Mouse (Mus musculus) MEL (cell line): ENCODE data around the gene Hnrnpl. TPM values are rescaled to one million over a fixed set of nuclear protein-coding genes. Genes with fewer than 3 reads are reported as not detected.
A peak's percentile ranks its signal among the peaks of the same experiment; 100 is the strongest.

Experiments used
- DNase-seq: peaks from one replicate; pipeline ENCODE4 v3.0.0; 2011; ENCODE audit warnings: low read depth, low spot score
- H3K27ac ChIP-seq: 2 replicates; pipeline ENCODE4 v1.5.1; 2012; ENCODE audit warnings: low read depth, mild to moderate bottlenecking, control low read depth, low read length, moderate library complexity; ENCODE audit not compliant: control insufficient read depth
- H3K27me3 ChIP-seq, 2 experiments: fragments of 150-350 bp in 1 of 2; sonication (generic) in 1 of 2; 2 replicates each; pipeline ENCODE4 v1.6.1; 2012; ENCODE audit warnings: low read length in 2 of 2, mild to moderate bottlenecking in 2 of 2, improper control_type of control experiment in 1 of 2, moderate library complexity in 1 of 2; ENCODE audit not compliant: insufficient read depth in 2 of 2, control insufficient read depth in 1 of 2
- H3K36me3 ChIP-seq, 2 experiments: 2 replicates each; pipeline ENCODE4 v1.6.1; 2012 to 2014; ENCODE audit warnings: low read length in 2 of 2, improper control_type of control experiment in 1 of 2, inconsistent platforms in 1 of 2, mild to moderate bottlenecking in 1 of 2; ENCODE audit not compliant: insufficient read depth in 2 of 2, control insufficient read depth in 1 of 2
- H3K4me1 ChIP-seq, 2 experiments: fragments of 150-350 bp in 1 of 2; sonication (generic) in 1 of 2; 2 replicates each; pipeline ENCODE4 v1.6.1; 2012; ENCODE audit warnings: low read length in 2 of 2, improper control_type of control experiment in 1 of 2, mild to moderate bottlenecking in 1 of 2; ENCODE audit not compliant: insufficient read depth in 2 of 2, control insufficient read depth in 1 of 2
- H3K4me3 ChIP-seq, 2 experiments: fragments of 150-350 bp in 1 of 2; sonication (generic) in 1 of 2; 2 replicates each; pipeline ENCODE4 v1.5.1; 2012; ENCODE audit warnings: low read depth in 2 of 2, low read length in 2 of 2, mild to moderate bottlenecking in 2 of 2, moderate library complexity in 2 of 2, control low read depth in 1 of 2, improper control_type of control experiment in 1 of 2; ENCODE audit not compliant: control insufficient read depth in 1 of 2, insufficient read depth in 1 of 2
- H3K79me2 ChIP-seq: 2 replicates; pipeline ENCODE4 v1.6.1; 2012; ENCODE audit warnings: mild to moderate bottlenecking, low read length, moderate library complexity; ENCODE audit not compliant: control insufficient read depth, poor library complexity, insufficient read depth
- H3K9ac ChIP-seq: 2 replicates; pipeline ENCODE4 v1.6.1; 2012; ENCODE audit warnings: low read depth, mild to moderate bottlenecking, control low read depth, low read length, moderate library complexity; ENCODE audit not compliant: control insufficient read depth, poor library complexity, severe bottlenecking
- H3K9me3 ChIP-seq: fragments of 150-350 bp; sonication (generic); replicated peaks from 2 replicates; pipeline ENCODE4 v1.6.1; 2012; ENCODE audit warnings: mild to moderate bottlenecking, low read length, improper control_type of control experiment, moderate library complexity; ENCODE audit not compliant: insufficient read depth
- BHLHE40 ChIP-seq: IDR thresholded peaks from 2 replicates; pipeline ENCODE4 v1.6.1; 2012; ENCODE audit warnings: low read depth, mild to moderate bottlenecking, inconsistent platforms, low read length, improper control_type of control experiment, borderline replicate concordance
- CHD1 ChIP-seq: IDR thresholded peaks from 2 replicates; pipeline ENCODE4 v1.6.1; 2012; ENCODE audit warnings: low read depth, mild to moderate bottlenecking, inconsistent platforms, low read length, improper control_type of control experiment
- CTCF ChIP-seq, 3 experiments: IDR thresholded peaks in 2 of 3; conservative IDR thresholded peaks in 1 of 3; 2 replicates each; pipeline ENCODE4 v1.5.1; 2011 to 2012; ENCODE audit warnings: low read length in 3 of 3, low read depth in 2 of 3, mild to moderate bottlenecking in 2 of 3, improper control_type of control experiment in 1 of 3, inconsistent platforms in 1 of 3, mixed read lengths in 1 of 3, moderate library complexity in 1 of 3; ENCODE audit not compliant: control insufficient read depth in 1 of 3, insufficient read depth in 1 of 3, poor library complexity in 1 of 3, severe bottlenecking in 1 of 3
- E2F4 ChIP-seq: IDR thresholded peaks from 2 replicates; pipeline ENCODE4 v1.6.1; 2011; ENCODE audit warnings: low read depth, low read length, improper control_type of control experiment, borderline replicate concordance
- ELF1 ChIP-seq: IDR thresholded peaks from 2 replicates; pipeline ENCODE4 v1.6.1; 2014; ENCODE audit warnings: low read depth, mild to moderate bottlenecking, inconsistent platforms, low read length, improper control_type of control experiment, moderate library complexity
- EP300 ChIP-seq, 2 experiments: IDR thresholded peaks; 2 replicates each; pipeline ENCODE4 v1.6.1; 2011; ENCODE audit warnings: improper control_type of control experiment in 2 of 2, low read length in 2 of 2, low read depth in 1 of 2, mild to moderate bottlenecking in 1 of 2
- ETS1 ChIP-seq: IDR thresholded peaks from 2 replicates; pipeline ENCODE4 v1.6.1; 2012; ENCODE audit warnings: low read depth, mild to moderate bottlenecking, inconsistent platforms, low read length, improper control_type of control experiment, moderate library complexity
- GABPA ChIP-seq: IDR thresholded peaks from 2 replicates; pipeline ENCODE4 v1.6.1; 2012; ENCODE audit warnings: low read depth, mild to moderate bottlenecking, inconsistent platforms, low read length, improper control_type of control experiment, moderate library complexity
- GATA1 ChIP-seq: IDR thresholded peaks from 2 replicates; pipeline ENCODE4 v1.6.1; 2011; ENCODE audit warnings: low read depth, low read length, improper control_type of control experiment
- HCFC1 ChIP-seq: IDR thresholded peaks from 2 replicates; pipeline ENCODE4 v1.6.1; 2012; ENCODE audit warnings: low read depth, mild to moderate bottlenecking, inconsistent platforms, low read length, improper control_type of control experiment, moderate library complexity
- JUND ChIP-seq: IDR thresholded peaks from 2 replicates; pipeline ENCODE4 v1.6.1; 2011; ENCODE audit warnings: low read depth, mild to moderate bottlenecking, improper control_type of control experiment, low read length
- KAT2A ChIP-seq: conservative IDR thresholded peaks from 2 replicates; pipeline ENCODE4 v1.6.1; 2012; ENCODE audit warnings: low read depth, low read length, improper control_type of control experiment, inconsistent platforms
- MAZ ChIP-seq: IDR thresholded peaks from 2 replicates; pipeline ENCODE4 v1.6.1; 2012; ENCODE audit warnings: low read depth, mild to moderate bottlenecking, inconsistent platforms, low read length, improper control_type of control experiment
- MXI1 ChIP-seq: IDR thresholded peaks from 2 replicates; pipeline ENCODE4 v1.6.1; 2011; ENCODE audit warnings: mild to moderate bottlenecking, low read depth, low read length, improper control_type of control experiment
- MYB ChIP-seq: IDR thresholded peaks from 2 replicates; pipeline ENCODE4 v1.6.1; 2011; ENCODE audit warnings: mild to moderate bottlenecking, low read depth, low read length, improper control_type of control experiment
- NELFE ChIP-seq: IDR thresholded peaks from 2 replicates; pipeline ENCODE4 v1.6.1; 2011; ENCODE audit warnings: low read depth, low read length, improper control_type of control experiment
- POLR2A ChIP-seq, 2 experiments: IDR thresholded peaks; 2 replicates each; pipeline ENCODE4 v1.6.1; 2011 to 2012; ENCODE audit warnings: low read length in 2 of 2, mild to moderate bottlenecking in 2 of 2, control low read depth in 1 of 2, improper control_type of control experiment in 1 of 2, low read depth in 1 of 2, moderate library complexity in 1 of 2; ENCODE audit not compliant: control insufficient read depth in 1 of 2, insufficient read depth in 1 of 2, poor library complexity in 1 of 2
- POLR2AphosphoS2 ChIP-seq: IDR thresholded peaks from 2 replicates; pipeline ENCODE4 v1.6.1; 2011; ENCODE audit warnings: low read length, improper control_type of control experiment
- RCOR1 ChIP-seq: IDR thresholded peaks from 2 replicates; pipeline ENCODE4 v1.6.1; 2012; ENCODE audit warnings: low read depth, mild to moderate bottlenecking, inconsistent platforms, low read length, improper control_type of control experiment
- SIN3A ChIP-seq: IDR thresholded peaks from 2 replicates; pipeline ENCODE4 v1.6.1; 2012; ENCODE audit warnings: low read length, improper control_type of control experiment, inconsistent platforms
- SMC3 ChIP-seq: IDR thresholded peaks from 2 replicates; pipeline ENCODE4 v1.6.1; 2011; ENCODE audit warnings: low read depth, low read length, improper control_type of control experiment
- TAL1 ChIP-seq: IDR thresholded peaks from 2 replicates; pipeline ENCODE4 v1.6.1; 2012; ENCODE audit warnings: mild to moderate bottlenecking, inconsistent platforms, low read length, moderate library complexity, mixed read lengths
- USF1 ChIP-seq: IDR thresholded peaks from 2 replicates; pipeline ENCODE4 v1.6.1; 2014; ENCODE audit warnings: low read depth, mild to moderate bottlenecking, inconsistent platforms, low read length, improper control_type of control experiment, moderate library complexity
- ZC3H11A ChIP-seq: IDR thresholded peaks from 2 replicates; pipeline ENCODE4 v1.6.1; 2012; ENCODE audit warnings: low read depth, mild to moderate bottlenecking, inconsistent platforms, low read length, improper control_type of control experiment
- ZKSCAN1 ChIP-seq: IDR thresholded peaks from 2 replicates; pipeline ENCODE4 v1.6.1; 2012; ENCODE audit warnings: low read depth, mild to moderate bottlenecking, inconsistent platforms, low read length, improper control_type of control experiment, moderate library complexity
- polyA plus RNA-seq, 2 experiments: library from polyadenylated mRNA; stranded (reverse) in 1 of 2; unstranded in 1 of 2; fragments of >175 nt in 1 of 2; fragments of >200 nt in 1 of 2; gene quantifications; 2 replicates each; pipeline versions ENCODE4 v1.2.1 to v1.2.4; 2012; ENCODE audit warnings: low replicate concordance in 2 of 2, low read depth in 1 of 2; ENCODE audit not compliant: insufficient read length in 2 of 2, insufficient read depth in 1 of 2, missing spikeins in 1 of 2
- total RNA-seq: library from RNA; depleted of rRNA; stranded (reverse); fragments of 300-350 nt; gene quantifications from 2 replicates; pipeline ENCODE4 v1.2.3, GENCODE M21; 2012

The Hnrnpl gene
- total and polyA plus RNA-seq, 3 experiments, result 246 to 1,095 (median 684) TPM

GRCm38 (mm10) chr7:28808221-28808941, at the start of gene Hnrnpl (continued):
- peak; percentile 25; the same call in 1 of the 2 replicates for TF ChIP-seq TAL1
- TF ChIP-seq HCFC1, result no peak; the same call in 1 of the 2 replicates
- TF ChIP-seq SMC3, result no peak
- no peak for TF ChIP-seq ELF1

GRCm38 (mm10) chr7:28758623-28759022, 49.7 kb upstream of the Hnrnpl start:
- Histone ChIP-seq H3K27ac (no peak overlapping the region), H3K36me3 (no peaks in the 10 kb centered on the region; a peak in 1 of 4 replicates), H3K9ac (no peak overlapping the region)

GRCm38 (mm10) chr7:28761907-28762306, 46.4 kb upstream of the Hnrnpl start:
- Histone ChIP-seq H3K79me2 (peaks cover 11% of the 10 kb centered on the region), H3K36me3 (peaks cover 0 to 3% of the 10 kb centered on the region in 2 experiments; a peak in 2 of 4 replicates), H3K4me1 (peaks cover 0 to 10% of the 10 kb centered on the region in 2 experiments; a peak in 2 of 4 replicates), H3K27me3 (no peaks in the 10 kb centered on the region), H3K27ac (no peak overlapping the region), H3K9me3 (no peaks in the 10 kb centered on the region), H3K9ac (no peak overlapping the region), H3K4me3 (no peak overlapping the region)
- DNase-seq, result no peak
- TF ChIP-seq ELF1, result no peak
- TF ChIP-seq MYB, result no peak
- TF ChIP-seq MAZ, result no peak
- TF ChIP-seq MXI1, result no peak
- no peak for TF ChIP-seq JUND
- no peak for TF ChIP-seq RCOR1
- TF ChIP-seq EP300 (IDR thresholded peaks at IDR 0.05; ENCODE audit: low read depth in 1 of 2, low read length in 2 of 2), result no peak
- TF ChIP-seq ZC3H11A, result no peak
- TF ChIP-seq POLR2AphosphoS2, result no peak
- TF ChIP-seq GATA1, result no peak
- TF ChIP-seq SMC3, result no peak
- TF ChIP-seq ETS1, result no peak
- no peak for TF ChIP-seq USF1
- TF ChIP-seq E2F4, result no peak
- TF ChIP-seq BHLHE40, result no peak
- no peak for TF ChIP-seq KAT2A
- TF ChIP-seq GABPA, result no peak
- TF ChIP-seq CHD1, result no peak

More at GRCm38 (mm10) chr7:28758623-28759022, 49.7 kb upstream of the Hnrnpl start:
- no peak overlapping the region for H3K4me3 ChIP-seq
- H3K79me2 ChIP-seq, result no peaks in the 10 kb centered on the region
- no peak for TF ChIP-seq POLR2A (IDR thresholded peaks at IDR 0.05; ENCODE audit: control insufficient read depth in 1 of 2, insufficient read depth in 1 of 2, low read depth in 1 of 2, low read length in 2 of 2, poor library complexity in 1 of 2)
- no peak for TF ChIP-seq SMC3
- no peak for TF ChIP-seq NELFE
- no peak for TF ChIP-seq BHLHE40
- no peak for TF ChIP-seq GABPA
- TF ChIP-seq ZKSCAN1, result no peak
- TF ChIP-seq CTCF (IDR thresholded peaks at IDR 0.05 in 2 of 3, conservative IDR thresholded peaks at IDR 0.05 in 1 of 3; ENCODE audit: control insufficient read depth in 1 of 3, insufficient read depth in 1 of 3, low read depth in 2 of 3, low read length in 3 of 3, poor library complexity in 1 of 3, severe bottlenecking in 1 of 3), result no peak
- TF ChIP-seq SIN3A, result no peak
- TF ChIP-seq ETS1, result no peak
- TF ChIP-seq RCOR1, result no peak
- TF ChIP-seq, all 39 proteins: peak for 0
- Histone ChIP-seq H3K9me3 (no peaks in the 10 kb centered on the region), H3K27me3 (no peaks in the 10 kb centered on the region), H3K4me1 (no peaks in the 10 kb centered on the region)
- no peak for DNase-seq
